ENCODE assay signal across 15 mouse cellular contexts in genomic region chr2:178229231-178229630, GRCm38 (mm10).
"Had no signal": no experiment of that assay in that cellular context is flagged by ENCODE, and none has a peak within 500 bp of the region (broad histone marks: within the 10 kb centered on the region; RNA-seq: fewer than 3 reads in every experiment).

No protein-coding gene starts in this region.

- H3K9ac ChIP-seq: limb, embryonic 13.5 days; liver, embryonic 14.5 days; midbrain, embryonic 12.5 days; neural tube, embryonic 15.5 days had no signal

- DNase-seq: kidney, adult 11 months; kidney, adult 9 months; kidney, postnatal 4 days; left cerebral cortex, postnatal 4 days; lung, adult 18-20 months; right cerebral cortex, postnatal 4 days; spleen, adult 18-20 months; thymus, adult 18-20 months; thymus, postnatal 14 days had no signal

- H3K4me1 ChIP-seq: limb, embryonic 13.5 days; midbrain, embryonic 12.5 days had no signal

- H3K27me3 ChIP-seq: limb, embryonic 13.5 days; midbrain, embryonic 12.5 days; neural tube, embryonic 15.5 days had no signal

- H3K4me3 ChIP-seq: limb, embryonic 13.5 days; midbrain, embryonic 12.5 days; myocyte; neural tube, embryonic 15.5 days had no signal

- H3K27ac ChIP-seq: kidney, postnatal 0 days; limb, embryonic 13.5 days; liver, embryonic 14.5 days; midbrain, embryonic 12.5 days; neural tube, embryonic 15.5 days had no signal

- H3K36me3 ChIP-seq: limb, embryonic 13.5 days; midbrain, embryonic 12.5 days; neural tube, embryonic 15.5 days had no signal

- H3K9me3 ChIP-seq: neural tube, embryonic 15.5 days had no signal

- H3K4me2 ChIP-seq: limb, embryonic 13.5 days; midbrain, embryonic 12.5 days; neural tube, embryonic 15.5 days had no signal
